Mouse (Mus musculus): ENCODE results near the gene Ogg1. TPM values are rescaled to one million over a fixed set of nuclear protein-coding genes. Genes with fewer than 3 reads are reported as not detected.

Ogg1 gene
- total RNA-seq, 2 experiments from 2014 or later: 9.1 to 10.6 TPM

DNA sequence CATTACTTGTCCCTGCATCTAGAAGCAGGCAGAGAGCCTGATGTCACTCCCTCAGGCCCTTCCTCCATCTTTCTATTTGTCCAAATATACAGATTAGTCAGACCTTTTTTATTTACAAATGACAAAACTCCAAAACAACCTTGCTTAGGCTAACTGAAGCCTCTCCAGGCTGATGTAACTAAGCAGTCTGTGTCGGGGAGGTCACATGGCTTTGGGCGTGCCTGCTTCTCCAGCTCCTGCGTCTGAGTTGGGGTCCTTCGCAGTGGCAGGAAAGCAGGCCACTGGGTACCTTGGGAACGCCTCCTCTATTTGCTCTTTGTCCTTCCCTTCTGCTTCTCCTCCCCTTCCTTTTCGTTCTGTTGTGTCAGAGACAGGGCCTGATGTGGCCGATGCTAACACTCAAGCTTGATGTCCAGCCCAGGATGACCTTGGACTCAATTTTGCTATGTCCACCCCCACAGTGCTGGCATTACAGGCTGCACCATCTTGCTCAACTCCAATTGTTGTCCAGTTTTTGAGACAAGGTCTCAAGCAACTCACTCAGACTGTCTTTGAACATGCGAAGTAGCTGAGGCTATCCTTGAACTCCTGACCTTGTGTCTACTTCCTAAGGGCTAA lies 37.9 kb downstream of the Ogg1 start:
- TF ChIP-seq CTCF (conservative IDR thresholded peaks at IDR 0.05): no peak
- no peak for DNase-seq (ENCODE audit: low spot score in 2 of 2)
- Histone ChIP-seq H3K4me3 (no peak overlapping the region), H3K27ac (peak overlapping the region; percentile 36; the same call in 1 of the 2 replicates)

DNA sequence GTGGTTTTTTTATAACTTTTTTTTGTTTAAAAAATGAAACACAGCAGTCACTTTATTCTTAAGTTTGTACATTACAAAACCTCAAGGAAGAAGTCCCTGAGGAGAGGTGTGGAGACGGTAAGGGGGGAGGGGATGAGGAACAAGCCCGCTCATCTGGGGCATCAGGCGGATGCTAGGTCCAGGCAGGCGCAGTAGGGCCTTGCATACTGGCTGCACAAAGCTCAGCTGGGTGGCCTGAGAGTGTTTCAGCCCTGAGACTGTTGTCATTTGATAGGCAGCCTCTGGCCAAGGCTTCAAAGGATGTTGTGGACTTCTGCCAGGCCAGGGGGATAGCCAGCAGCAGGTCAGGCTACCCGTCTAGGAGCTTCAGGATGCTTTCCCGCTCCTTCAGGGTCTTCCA lies 39.9 kb downstream of the Ogg1 start:
- no peak for DNase-seq (ENCODE audit: low spot score in 2 of 2)
- H3K4me3 ChIP-seq: no peak overlapping the region

GRCm38 (mm10) chr6:113367574-113367973 lies 40.8 kb downstream of the Ogg1 start:
- Histone ChIP-seq H3K27ac (no peak overlapping the region), H3K4me3 (no peak overlapping the region)
- DNase-seq (ENCODE audit: low spot score in 2 of 2): no peak
- no peak for TF ChIP-seq CTCF (conservative IDR thresholded peaks at IDR 0.05)

More for the DNA sequence above, 39.9 kb downstream of the Ogg1 start:
- no peak overlapping the region for H3K27ac ChIP-seq
- no peak for TF ChIP-seq CTCF (conservative IDR thresholded peaks at IDR 0.05)

GRCm38 (mm10) chr6:113368124-113368523 lies 41.4 kb downstream of the Ogg1 start:
- H3K27ac ChIP-seq: no peak overlapping the region
- no peak for DNase-seq (ENCODE audit: low spot score in 2 of 2)
- TF ChIP-seq CTCF (conservative IDR thresholded peaks at IDR 0.05): no peak
- no peak overlapping the region for H3K4me3 ChIP-seq

DNA sequence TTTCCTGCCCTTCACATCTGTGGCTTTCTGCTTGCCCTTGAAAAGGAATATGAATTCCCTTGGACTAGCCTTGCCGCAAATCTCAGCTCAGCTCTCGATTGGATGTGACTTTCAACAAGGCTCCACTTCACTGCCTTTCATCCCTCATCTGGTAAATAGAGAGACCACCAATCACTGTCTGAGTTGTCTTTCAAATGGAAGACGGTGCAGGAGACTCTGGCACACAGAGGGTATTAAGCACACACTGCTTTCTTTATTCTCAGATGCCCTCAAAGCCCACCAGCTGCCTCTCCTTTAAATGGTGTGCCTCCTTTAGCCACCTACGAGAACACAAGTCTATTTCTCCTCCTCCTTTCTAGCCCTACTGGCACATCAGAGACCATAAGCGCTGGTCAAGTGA lies 41.8 kb downstream of the Ogg1 start:
- no peak for DNase-seq (ENCODE audit: low spot score in 2 of 2)
- no peak for TF ChIP-seq CTCF (conservative IDR thresholded peaks at IDR 0.05)
- Histone ChIP-seq H3K4me3 (no peak overlapping the region), H3K27ac (no peak overlapping the region)

- H3K4me3 ChIP-seq: no peak overlapping the region
- no peak for DNase-seq (ENCODE audit: low spot score in 2 of 2)
- no peak overlapping the region for H3K27ac ChIP-seq
- no peak for TF ChIP-seq CTCF (conservative IDR thresholded peaks at IDR 0.05)
These were observed 43.6 kb downstream of the Ogg1 start for GRCm38 (mm10) chr6:113370194-113370929.

DNA sequence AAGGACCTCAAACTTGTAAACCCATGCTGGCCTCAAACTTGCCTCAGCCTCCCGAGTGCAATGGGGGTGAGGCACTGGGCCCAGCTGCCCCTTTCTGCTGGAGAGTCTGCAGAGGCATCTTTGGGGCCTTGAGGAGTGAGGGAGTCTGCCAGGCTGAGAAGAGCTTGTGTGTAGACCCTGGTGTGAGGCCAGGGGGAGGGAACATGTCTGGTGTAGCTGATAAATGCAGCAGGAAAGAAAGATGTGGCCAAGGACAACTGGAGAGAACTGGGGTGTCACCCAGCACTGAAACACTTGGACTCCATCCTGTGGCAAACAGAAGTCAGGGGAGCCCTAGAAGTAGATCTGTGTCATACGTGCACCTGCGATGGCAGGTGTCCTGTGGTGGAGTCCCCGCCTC lies 46.7 kb downstream of the Ogg1 start:
- TF ChIP-seq CTCF (conservative IDR thresholded peaks at IDR 0.05): no peak
- no peak for DNase-seq (ENCODE audit: low spot score in 2 of 2)
- H3K27ac ChIP-seq: no peak overlapping the region
- no peak overlapping the region for H3K4me3 ChIP-seq

- no peak for DNase-seq (ENCODE audit: low spot score in 2 of 2)
- Histone ChIP-seq H3K27ac (peak overlapping the region; percentile 100), H3K4me3 (peak overlapping the region; percentile 77)
- TF ChIP-seq CTCF (conservative IDR thresholded peaks at IDR 0.05): no peak
These were observed 50.4 kb downstream of the Ogg1 start for GRCm38 (mm10) chr6:113377172-113377495.

- peak; percentile 89 for DNase-seq (ENCODE audit: low spot score in 2 of 2)
- peak within 1 kb of the TSS; percentile 77 for H3K4me3 ChIP-seq
- TF ChIP-seq CTCF (conservative IDR thresholded peaks at IDR 0.05): peak; percentile 30
- peak within 1 kb of the TSS; percentile 100 for H3K27ac ChIP-seq
These were observed 51.0 kb downstream of the Ogg1 start, which contains the start of the genes Tada3 and Arpc4 for GRCm38 (mm10) chr6:113377496-113378385. TSS of gene Tada3 (minus strand) at chr6:113377883. TSS of gene Arpc4 (plus strand) at chr6:113378115.

- peak overlapping the region; percentile 77 for H3K4me3 ChIP-seq
- no peak for DNase-seq (ENCODE audit: low spot score in 2 of 2)
- H3K27ac ChIP-seq: peak overlapping the region; percentile 100; the same call in 1 of the 2 replicates
- TF ChIP-seq CTCF (conservative IDR thresholded peaks at IDR 0.05): no peak
These were observed 52.5 kb downstream of the Ogg1 start for GRCm38 (mm10) chr6:113379246-113379645.

GRCm38 (mm10) chr6:113380480-113380879 lies 53.7 kb downstream of the Ogg1 start:
- no peak for DNase-seq (ENCODE audit: low spot score in 2 of 2)
- no peak overlapping the region for H3K27ac ChIP-seq
- H3K4me3 ChIP-seq: no peak overlapping the region
- TF ChIP-seq CTCF (conservative IDR thresholded peaks at IDR 0.05): peak; percentile 43

GRCm38 (mm10) chr6:113384351-113384927 lies 57.7 kb downstream of the Ogg1 start:
- peak in 1 of 2 experiments; percentile 52 for DNase-seq (ENCODE audit: low spot score in 2 of 2)
- no peak overlapping the region for H3K4me3 ChIP-seq
- no peak for TF ChIP-seq CTCF (conservative IDR thresholded peaks at IDR 0.05)
- peak overlapping the region; percentile 76 for H3K27ac ChIP-seq

Other genes with a start within 250 kb of the Ogg1 start
- gene Setd5, start 249.6 kb upstream of the Ogg1 start, total RNA-seq (2021): 100 to 1,000 TPM; 110 to 113 TPM
- gene Lhfpl4, start 131.6 kb upstream of the Ogg1 start, total RNA-seq (2021): 10 to 100 TPM; 81.3 to 83.0 TPM
- gene Mtmr14, start 89.1 kb upstream of the Ogg1 start, total RNA-seq (2021): 10 to 100 TPM; 15.0 to 15.6 TPM
- 10 to 100 TPM; 24.0 to 24.7 TPM for gene Cpne9, start 44.7 kb upstream of the Ogg1 start, total RNA-seq (2021)
- gene Brpf1, start 19.8 kb upstream of the Ogg1 start, total RNA-seq (2021): 10 to 100 TPM; 41.0 to 43.8 TPM
- gene Camk1, start 17.0 kb downstream of the Ogg1 start, total RNA-seq (2021): 10 to 100 TPM; 45.4 to 52.0 TPM
- gene Tada3, start 50.9 kb downstream of the Ogg1 start, total RNA-seq (2021): 10 to 100 TPM; 50.5 to 53.5 TPM
- 100 to 1,000 TPM; 308 to 330 TPM for gene Arpc4, start 51.1 kb downstream of the Ogg1 start, total RNA-seq (2021)
- gene Ttll3, start 62.3 kb downstream of the Ogg1 start, total RNA-seq (2021): 10 to 100 TPM; 15.5 to 23.2 TPM
- 10 to 100 TPM; 40.2 to 44.4 TPM for gene Rpusd3, start 92.4 kb downstream of the Ogg1 start, total RNA-seq (2021)
- not detected for gene Cidec, start 108.8 kb downstream of the Ogg1 start, total RNA-seq (2021)
- gene Jagn1, start 115.6 kb downstream of the Ogg1 start, total RNA-seq (2021): 10 to 100 TPM; 41.9 to 42.3 TPM
- under 1 TPM; 0.22 to 0.46 TPM for gene Il17re, start 131.5 kb downstream of the Ogg1 start, total RNA-seq (2021)
- 1 to 10 TPM; 4.7 to 6.3 TPM for gene Il17rc, start 144.5 kb downstream of the Ogg1 start, total RNA-seq (2021)
- gene Creld1, start 156.3 kb downstream of the Ogg1 start, total RNA-seq (2021): 100 to 1,000 TPM; 105 to 120 TPM
- 10 to 100 TPM; 53.9 to 59.1 TPM for gene Prrt3, start 175.0 kb downstream of the Ogg1 start, total RNA-seq (2021)
- 10 to 100 TPM; 73.4 to 76.3 TPM for gene Emc3, start 204.7 kb downstream of the Ogg1 start, total RNA-seq (2021)
- gene Fancd2, start 204.7 kb downstream of the Ogg1 start, total RNA-seq (2021): 1 to 10 TPM; 2.4 to 3.8 TPM